Mouse (Mus musculus): Measurements from ENCODE around the gene Slc17a9. TPM values are rescaled to one million over a fixed set of nuclear protein-coding genes. Genes with fewer than 3 reads are reported as not detected.
A peak's percentile ranks its signal among the peaks of the same experiment; 100 is the strongest.

Slc17a9 gene
- under 1 TPM; 0.10 to 0.54 TPM for total RNA-seq (2021)
- long read RNA-seq, experiment 1: 0 reads
- long read RNA-seq, experiment 2, partial matches to known transcripts: 0 of 1 reads
- long read RNA-seq, experiment 2, other reads (novel, unspliced or antisense): 1 of 1 reads

DNA sequence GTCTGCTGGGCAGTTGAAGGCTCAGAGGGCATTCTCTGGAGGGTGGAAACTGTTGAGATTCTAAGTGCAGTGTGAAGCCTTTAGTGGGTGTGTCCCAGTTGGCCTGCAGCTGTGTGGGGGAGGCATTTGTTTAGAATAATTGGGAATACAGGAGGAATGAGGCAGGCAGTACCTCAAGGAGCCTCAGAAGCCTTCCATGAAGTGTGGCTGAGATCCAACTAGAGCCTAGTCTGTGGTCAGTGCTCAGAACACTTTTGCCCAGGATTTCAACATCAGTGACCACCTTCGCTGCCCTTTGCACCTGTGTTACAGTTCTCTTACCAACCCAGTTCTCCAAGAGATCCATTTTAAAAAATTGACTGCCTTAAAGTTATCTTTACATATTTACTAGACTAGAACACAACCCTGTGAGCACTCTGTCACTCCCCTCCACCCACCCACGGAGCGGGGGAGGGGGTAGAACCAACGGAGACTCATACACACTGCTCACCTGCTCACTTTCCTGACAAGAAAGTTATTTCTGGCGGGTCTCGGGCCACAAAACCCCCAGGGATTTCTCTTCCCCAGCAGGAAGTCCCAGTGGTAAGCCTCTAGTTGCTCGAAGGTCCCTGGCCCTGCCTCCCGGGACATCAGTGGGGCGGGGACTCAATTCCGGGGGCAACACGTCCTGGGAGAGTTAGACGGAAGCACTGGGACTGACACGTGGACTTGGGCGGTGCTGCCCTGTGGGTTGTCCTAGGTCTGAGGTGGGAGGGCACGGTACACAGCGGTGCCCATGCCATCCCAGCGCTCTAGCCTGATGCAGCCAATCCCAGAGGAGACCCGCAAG is at the start of gene Slc17a9:
TSS of gene Slc17a9 (plus strand) at position 679 of the 829 bp plus-strand sequence.
- peak; percentile 65 to 81 for DNase-seq

DNA sequence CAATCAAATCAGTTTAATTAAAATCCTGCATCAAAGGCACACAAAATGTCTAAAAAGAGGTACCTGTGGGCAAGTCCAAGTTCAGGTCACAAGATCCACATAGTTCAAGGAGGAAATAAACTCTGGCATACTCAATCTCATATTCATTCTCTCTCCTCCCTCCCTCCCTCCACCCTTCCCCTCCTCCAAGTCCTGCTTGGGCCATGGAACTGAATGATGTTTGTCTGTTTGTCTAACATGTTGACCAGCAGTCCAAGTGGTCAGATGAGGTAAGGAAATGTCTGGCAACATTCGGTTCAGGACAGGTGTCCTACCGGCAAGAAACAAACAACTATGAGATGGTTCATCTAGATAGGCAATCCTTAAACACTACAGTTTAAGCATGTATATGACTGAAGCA is 48.4 kb upstream of the Slc17a9 start:
- DNase-seq: no peak

DNA sequence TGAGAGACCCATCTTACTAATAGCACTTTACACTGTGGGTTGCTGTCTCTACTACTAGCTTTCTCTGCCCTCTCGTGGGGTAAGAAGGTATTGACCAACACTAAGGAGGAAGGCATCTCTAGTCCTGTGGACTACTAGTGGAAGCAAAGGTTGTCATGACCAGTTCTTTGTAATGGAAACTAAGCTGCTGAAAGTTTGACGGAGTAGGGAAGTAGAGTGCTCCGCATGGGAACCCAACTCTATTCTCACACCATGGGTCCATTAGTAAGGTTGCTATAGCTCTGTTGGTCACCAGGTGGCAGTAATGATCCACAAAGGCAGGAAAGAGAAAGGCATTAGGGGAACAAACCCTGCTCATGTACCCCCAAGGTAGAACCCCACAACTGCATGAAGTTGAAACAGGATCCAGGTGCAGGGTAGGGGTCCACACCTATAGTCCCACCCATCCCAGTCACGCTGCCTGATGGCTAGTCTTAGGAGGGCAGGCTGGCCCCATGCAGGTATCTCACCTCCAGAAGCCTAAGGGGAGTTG is 46.4 kb upstream of the Slc17a9 start:
- peak; percentile 69 to 89 for DNase-seq

DNA sequence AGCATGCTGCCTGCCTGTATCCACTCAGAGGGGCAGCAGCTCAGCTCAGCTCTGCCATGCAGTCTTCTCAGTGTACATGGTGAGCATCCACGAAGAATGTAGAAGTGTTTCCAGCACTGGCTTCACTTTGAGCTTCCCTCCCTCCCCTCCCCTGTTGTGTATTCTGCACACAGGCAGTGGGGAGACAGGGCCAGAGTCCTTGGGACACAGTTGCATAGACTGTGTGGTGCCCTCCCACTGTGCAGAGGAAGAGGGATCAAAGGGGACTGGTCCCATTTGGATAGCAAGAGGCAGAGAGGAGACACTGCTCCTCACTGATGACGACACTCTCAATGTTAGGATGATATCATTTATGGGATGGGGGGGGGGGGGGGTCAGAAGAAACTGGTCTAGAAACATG is 43.8 kb upstream of the Slc17a9 start:
- no peak for DNase-seq

DNA sequence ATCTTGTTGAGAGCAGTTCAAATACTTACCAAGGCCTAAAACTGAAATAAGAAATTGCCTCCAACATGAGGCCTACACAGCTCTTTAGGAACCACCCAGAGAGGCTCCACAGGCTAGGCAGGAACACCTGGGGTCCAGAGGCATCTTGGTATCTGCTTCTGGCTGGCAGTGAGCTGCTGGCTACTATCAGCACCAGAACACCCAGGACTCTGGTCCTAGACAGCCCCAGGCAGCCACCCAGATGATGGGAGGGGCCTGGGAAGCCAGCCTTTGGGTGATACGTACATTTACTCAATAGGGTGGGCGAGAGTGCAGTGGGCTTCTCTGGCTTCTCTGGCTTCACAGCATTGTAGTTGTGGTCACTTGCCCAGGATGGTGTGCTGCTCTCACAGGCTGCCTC is 41.5 kb upstream of the Slc17a9 start:
- no peak for DNase-seq

DNA sequence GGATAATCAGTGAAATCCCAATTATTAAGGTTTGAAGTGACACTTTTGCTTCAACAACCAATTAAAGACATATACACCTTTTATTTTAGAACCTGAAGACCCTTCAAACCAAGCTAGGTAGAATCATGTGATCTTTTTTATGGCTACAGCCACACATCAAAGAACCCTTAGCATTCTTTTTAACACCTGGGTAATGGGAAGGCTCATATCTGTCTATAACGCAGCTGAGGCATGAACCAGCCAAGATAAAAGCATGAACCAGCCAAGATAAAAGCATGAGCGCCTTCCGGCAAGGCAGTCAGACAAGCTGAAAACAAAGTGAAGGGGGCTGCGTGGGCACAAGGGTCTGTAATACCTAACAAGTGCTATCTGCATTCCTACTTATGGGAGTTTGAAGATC is 41.0 kb upstream of the Slc17a9 start:
- no peak for DNase-seq

DNA sequence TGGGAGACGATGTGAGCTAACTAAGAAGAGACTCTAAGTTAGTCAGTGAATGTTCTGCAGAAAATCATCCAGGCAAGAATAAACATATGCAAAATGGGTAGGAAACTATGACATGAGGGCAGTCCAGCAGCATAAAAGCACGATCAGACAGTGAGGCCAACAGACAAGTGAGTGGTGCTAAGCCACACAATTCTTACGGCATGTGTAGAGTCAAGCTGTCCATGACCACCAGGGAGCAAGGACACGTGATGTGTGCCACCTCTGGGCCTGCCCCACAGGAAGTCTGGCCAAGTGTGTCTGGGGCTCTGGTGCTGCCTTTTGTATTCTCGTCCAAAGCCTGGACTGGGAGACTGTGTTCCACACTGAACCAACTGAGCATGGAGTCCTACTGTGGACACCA is 35.2 kb upstream of the Slc17a9 start:
- peak in 1 of 2 experiments; percentile 35 for DNase-seq

DNA sequence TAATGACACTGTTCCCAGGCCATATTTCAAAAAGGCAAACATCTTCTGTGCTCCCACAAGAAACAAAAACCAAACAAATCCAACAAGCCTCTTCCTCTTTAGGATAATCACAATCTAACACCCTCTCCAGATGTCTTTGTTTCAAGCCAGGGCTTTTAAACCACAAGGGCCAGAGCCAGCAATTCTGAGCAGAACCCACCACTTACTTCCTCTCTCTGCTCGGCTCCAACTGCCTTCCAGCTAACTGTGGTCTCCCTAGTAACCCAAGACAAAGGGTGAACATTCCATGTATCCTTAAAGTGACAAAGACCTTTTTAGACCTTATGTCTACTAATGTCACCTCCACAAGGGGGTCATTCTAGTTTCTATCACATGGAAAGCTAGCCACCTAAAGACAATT is 32.4 kb upstream of the Slc17a9 start:
- DNase-seq: peak; percentile 50 to 76

DNA sequence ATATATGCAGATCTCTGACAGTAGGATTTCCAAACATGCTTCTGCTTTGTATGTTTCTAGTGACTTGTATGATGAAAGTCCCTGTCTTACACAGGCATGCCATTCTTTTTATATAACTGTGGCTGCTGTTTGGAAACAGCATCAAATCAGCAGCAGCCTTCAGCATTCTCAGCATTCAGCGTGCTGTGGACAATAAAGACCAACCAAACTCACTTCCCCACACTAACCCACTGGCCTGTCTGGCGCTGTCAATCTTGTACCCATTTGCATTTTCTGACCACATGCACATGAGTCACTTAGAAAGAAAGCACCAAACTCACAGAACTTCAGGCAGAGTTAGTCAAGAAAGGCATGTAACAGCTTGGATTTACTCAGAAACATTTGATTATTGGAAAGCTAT is 29.9 kb upstream of the Slc17a9 start:
- peak in 1 of 2 experiments; percentile 37 for DNase-seq

DNA sequence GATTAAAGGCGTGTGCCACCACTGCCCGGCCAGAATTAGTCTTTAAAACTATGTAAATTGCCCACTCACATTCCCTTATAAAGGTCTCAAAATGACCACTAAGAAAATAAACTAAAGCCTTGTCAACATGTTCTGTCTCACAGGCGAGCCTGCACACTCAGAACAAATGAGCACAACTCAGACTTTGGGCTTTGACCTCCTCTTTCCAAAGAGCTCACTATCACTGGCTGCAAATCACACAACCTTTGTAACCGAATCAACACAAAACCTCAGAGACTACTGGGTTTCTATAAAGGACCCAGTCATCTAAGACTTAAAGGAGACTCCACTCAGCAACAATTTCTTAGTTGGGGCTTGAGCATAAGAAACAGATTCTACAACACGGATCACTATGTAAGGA is 24.6 kb upstream of the Slc17a9 start:
- DNase-seq: no peak

DNA sequence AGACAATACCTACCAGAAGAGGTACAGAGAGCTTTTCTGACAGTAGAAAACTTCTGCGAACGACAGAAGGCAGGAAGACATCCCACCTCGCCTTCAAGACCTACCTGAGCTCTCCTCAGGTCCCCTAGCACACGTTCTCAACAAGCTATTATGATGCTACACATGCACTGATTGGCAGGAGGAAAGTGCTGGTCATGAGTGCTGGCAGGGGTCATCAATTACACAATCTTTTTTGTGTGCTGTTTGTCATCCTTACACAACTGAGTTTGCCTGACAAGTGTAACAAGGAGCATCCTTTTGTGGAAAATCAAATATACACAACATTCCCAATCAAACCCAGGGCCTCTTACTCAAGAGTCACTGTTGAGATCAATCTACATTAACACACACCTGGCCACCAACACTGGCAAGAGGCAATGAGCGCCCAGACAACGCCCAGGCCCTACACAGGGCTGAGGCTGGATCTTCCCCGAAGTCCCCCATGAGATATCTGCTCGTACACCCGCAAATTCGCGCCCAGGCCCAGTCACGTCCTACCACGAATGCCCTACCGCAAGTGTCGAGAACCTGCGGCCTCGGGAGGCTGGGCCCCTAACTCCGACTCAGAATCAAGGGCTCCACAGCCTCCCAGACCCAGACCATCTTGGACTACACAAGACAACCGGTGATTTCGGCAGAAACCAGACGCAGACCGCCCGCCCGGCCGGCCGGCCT is 23.9 kb upstream of the Slc17a9 start:
- DNase-seq: no peak

DNA sequence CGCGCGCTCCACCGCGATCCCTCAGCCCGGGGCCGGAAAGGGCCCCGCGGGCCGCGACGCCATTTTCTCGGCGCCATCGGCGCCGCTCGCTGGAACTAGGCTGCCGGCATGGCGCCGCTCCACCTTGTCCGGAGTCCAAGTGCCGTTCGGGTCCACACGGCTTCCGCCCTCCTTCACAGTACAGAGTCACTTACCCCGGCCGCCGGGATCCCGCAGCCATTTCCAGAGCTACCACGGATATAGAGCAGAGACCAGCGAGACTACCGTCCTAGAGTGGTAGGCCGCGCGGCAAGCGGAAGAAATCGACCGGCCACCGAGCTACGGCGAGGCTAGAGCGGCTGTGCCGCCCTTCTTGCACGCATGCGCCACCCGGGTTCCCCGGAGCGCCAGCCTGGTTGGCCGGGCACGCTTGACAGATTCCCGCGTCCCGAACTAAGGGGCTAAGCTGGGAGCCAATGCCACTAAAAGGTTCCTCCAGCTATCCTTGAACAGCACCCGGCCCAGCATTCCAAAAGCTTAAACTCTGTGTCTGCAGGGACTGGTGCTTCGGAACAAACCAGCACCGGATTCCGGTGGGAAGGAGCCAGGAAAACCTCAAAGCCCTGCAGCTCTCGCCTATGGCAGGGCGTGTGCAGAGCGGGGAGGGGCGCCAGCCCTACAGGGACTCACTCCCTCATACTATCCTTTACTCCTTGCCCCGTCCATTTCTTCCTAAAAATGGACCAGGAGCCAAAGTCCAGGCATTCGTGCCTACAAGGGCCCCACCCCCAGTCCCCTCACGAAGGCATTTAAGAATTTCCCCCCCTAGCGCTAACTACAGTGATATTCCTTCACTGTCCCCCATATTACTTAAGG is 23.1 kb upstream of the Slc17a9 start:
- peak; percentile 93 to 94 for DNase-seq

DNA sequence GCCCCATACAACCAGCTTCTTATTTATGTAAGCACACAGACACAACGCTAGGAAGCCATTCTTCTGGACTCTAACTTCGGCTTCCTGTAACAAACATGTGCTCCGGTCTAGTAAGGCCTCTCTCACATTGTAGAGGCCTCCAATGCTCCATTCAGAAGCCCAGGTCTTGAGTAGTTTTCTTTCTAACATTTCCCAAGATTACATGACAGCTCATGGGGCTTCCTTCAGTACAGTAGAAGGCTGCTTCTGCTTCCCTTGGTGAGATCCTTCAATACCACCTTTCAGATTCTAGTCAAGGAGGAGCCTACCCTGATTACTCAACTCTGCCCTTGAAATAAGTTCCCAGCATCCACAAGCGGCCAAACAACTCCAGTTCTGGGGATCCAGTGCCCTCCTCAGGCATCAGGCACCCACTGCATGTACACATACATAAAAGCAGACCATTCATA is 22.3 kb upstream of the Slc17a9 start:
- no peak for DNase-seq

DNA sequence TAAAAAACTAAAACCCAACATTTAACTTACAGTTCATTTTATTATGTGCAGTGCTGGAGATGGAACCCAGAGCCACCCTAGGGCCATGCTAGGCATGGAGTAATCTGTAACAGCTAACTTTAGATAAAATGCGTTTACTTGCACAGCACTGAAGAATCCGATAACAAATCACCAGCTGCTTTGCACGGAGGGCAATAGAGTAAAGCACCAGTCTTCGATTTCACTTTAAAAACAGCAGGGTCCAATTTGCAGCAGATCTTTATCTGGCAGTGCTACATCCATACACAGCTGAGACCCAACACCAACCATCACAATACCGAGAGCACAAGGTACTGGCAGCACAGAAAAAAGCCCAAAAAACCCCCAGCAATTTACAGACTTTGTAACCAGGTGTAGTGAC is 21.9 kb upstream of the Slc17a9 start:
- no peak for DNase-seq

DNA sequence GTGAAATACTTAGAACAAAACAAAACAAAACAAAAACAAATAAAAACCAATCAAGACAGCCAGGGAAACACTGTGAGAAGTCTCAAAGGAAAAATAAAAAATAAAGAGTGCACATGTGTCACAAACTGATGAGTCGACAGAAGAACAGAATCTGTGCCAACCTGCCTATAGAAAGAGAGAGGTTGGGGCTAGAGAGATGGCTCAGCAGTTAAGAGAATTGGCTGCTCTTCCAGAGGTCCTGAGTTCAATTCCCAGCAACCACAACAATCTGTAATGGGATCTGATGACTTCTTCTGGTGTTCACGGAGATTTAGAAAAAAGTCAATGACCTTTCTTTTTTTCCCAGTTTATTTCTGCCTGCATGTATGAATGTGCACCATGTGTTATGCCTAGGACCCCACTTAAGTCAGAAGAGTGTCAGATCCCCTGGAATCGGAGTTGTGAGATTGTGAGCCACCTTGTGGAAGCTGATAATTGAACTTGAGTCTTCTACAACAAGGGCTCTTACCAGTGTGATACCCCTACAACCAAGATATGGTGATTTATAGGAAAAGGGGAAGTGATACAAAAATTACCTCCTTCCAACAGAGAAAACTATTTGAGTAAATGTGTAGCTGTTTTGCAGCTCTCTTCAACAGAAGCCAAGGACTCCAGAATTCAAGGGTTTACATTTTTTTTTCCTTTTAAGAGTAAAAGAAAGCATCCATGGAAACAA is 21.3 kb upstream of the Slc17a9 start:
- no peak for DNase-seq

DNA sequence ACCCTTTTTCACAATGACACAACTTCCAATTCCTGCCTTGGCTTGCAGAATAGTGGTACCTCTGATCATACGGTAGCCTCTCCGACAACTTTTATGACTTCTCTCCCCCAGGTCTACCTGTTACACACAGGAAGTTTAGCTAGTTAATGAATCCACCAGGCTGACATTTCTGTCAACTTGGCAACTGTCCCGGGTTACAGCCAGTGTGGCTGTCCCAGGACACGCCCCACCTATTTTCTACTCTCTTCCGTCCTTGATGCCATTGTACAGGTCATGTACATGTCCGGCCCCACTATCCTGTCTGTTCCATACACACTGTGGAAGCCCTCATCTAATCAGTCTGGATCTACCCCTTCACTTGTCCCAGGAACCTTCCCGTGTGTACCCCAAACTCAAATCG is 20.5 kb upstream of the Slc17a9 start:
- peak; percentile 78 to 87 for DNase-seq

DNA sequence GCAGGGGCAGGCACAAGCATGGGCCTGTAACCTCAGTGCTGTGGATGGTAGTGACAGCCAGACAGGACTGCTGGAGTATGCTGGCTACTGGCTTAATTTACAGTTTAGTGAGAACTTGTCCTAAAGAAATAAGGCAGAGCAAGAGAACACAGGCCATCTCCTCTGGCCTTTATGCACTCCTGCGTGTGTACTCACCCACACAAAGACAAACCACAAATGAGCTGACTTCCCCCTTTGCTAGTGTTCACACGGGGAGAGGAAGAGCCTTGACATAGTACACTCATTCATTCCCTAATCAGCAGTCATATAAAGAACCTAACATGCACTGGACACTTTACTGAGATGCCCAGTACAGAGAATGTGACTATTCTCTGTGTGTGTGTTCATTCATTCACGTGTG is 20.0 kb upstream of the Slc17a9 start:
- no peak for DNase-seq

DNA sequence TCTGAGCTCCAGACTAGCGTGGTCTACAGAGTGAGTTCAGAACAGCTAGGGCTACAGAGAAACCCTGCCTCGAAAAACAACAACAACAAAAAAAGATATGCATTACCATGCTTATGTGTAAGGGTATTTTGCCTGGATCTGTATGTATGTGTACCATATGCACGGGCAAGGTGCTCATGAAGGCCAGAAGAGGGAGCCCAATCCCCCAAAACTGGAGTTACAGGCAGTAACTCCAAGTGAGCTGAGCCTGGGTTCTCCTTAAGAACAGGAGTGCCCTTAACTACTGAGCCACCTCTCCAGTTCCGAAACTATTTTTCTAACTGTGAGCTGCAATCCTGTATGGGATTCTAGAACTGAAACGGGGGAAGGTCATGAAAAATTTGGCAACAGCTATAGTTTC is 19.1 kb upstream of the Slc17a9 start:
- DNase-seq: no peak

DNA sequence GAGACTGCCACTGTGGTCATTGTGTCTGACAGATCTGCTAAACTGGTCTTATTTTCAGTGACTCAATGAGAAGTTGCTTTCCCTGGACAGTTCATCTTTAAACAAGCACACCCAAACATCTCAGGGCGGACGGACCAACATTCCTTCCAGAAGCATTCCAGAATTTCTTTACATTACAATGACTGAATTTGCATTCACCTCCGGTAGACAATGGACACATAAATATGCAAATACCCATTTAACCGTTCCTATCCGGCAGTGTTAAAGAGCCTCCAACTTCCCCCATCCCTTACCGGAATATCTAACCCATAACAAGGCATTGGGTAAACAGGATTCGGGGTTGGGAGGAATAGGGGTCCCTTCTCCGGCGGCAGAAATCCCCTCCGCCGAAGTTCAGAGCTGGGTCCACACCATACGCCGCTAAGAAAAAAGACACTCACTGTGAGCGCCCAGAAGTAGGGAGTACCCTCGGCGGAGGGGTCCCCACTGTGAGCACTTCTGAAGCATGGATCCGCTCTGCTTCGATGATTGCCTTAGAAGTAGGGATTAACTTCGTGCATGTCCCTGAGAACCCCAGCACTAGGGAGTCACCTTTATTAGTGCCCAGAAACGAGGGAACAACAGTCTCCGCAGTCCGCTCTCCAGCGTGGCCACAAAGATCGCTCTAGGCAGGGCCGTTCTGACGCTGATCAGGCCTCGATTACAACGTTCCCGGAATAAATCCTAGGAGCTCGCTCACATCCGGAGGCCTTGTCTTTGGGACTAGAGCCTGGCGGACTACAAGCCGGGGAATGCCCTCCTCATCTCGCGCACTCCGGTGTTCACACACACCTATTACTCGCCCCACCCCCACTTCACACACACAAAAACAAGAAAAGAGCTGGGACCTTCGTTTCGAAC is 15.8 kb upstream of the Slc17a9 start:
- DNase-seq: no peak

DNA sequence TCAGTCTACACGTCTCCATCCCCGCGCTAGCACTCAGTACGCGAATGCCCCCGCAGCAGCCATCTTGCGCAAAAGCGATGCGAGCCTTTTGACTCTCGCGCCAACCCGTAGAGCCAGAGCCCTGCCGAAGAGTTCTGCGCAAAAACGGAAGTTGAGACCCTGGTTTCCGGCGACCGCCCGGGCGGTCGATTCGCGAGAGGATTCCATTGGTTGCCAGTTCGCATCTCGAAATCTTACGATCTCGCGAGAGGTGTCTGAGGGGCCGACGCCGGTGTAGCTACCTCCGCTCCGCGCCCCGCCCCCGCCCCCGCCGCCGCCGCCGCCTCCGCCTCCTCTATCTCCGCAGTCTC is 15.2 kb upstream of the Slc17a9 start, which contains the start of the genes Dido1 and Gid8:
TSS of gene Dido1 (minus strand) at position 77 of the 350 bp plus-strand sequence.
TSS of gene Gid8 (plus strand) at position 195 of the 350 bp plus-strand sequence.
- peak; percentile 98 to 99 for DNase-seq

Measured in heart, adult 18-20 months (tissue).